Mouse (Mus musculus) forebrain, postnatal 0 days (tissue): Measurements from ENCODE around the gene Pias1. TPM values are rescaled to one million over a fixed set of nuclear protein-coding genes. Genes with fewer than 3 reads are reported as not detected.

Experiments
- ATAC-seq: fragments of 200-750 bp; cut with Nextera tagmentation; 2 replicates; pipeline ENCODE4 v1.8.0; 2017; ENCODE audit warnings: mild to moderate bottlenecking, moderate library complexity
- DNase-seq: peaks from one replicate; pipeline ENCODE4 v3.0.0-alpha.2; 2015
- H3K27ac ChIP-seq: fragments of 300-500 bp; sonication (generic); 2 replicates; pipeline ENCODE4 v1.5.1; 2014; ENCODE audit warnings: low read depth, mild to moderate bottlenecking, antibody characterized with exemption, low read length, moderate library complexity, mixed read lengths
- H3K27me3 ChIP-seq: fragments of 300-500 bp; sonication (generic); 2 replicates; pipeline ENCODE4 v1.6.1; 2014; ENCODE audit warnings: mild to moderate bottlenecking, low read length, mixed read lengths; ENCODE audit not compliant: insufficient read depth
- H3K36me3 ChIP-seq: fragments of 300-500 bp; sonication (generic); 2 replicates; pipeline ENCODE4 v1.6.1; 2014; ENCODE audit warnings: mild to moderate bottlenecking, moderate library complexity; ENCODE audit not compliant: insufficient read depth
- H3K4me1 ChIP-seq: fragments of 300-500 bp; sonication (generic); 2 replicates; pipeline ENCODE4 v1.6.1; 2014; ENCODE audit warnings: antibody characterized with exemption; ENCODE audit not compliant: insufficient read depth
- H3K4me2 ChIP-seq: fragments of 300-500 bp; sonication (generic); 2 replicates; pipeline ENCODE4 v1.6.1; 2014; ENCODE audit warnings: low read depth, mild to moderate bottlenecking, moderate library complexity
- H3K4me3 ChIP-seq: fragments of 300-500 bp; sonication (generic); 2 replicates; pipeline ENCODE4 v1.5.1; 2014; ENCODE audit warnings: low read depth, low read length, mixed read lengths
- H3K9ac ChIP-seq: fragments of 300-500 bp; sonication (generic); 2 replicates; pipeline ENCODE4 v1.6.1; 2014; ENCODE audit warnings: mild to moderate bottlenecking
- H3K9me3 ChIP-seq: fragments of 300-500 bp; sonication (generic); 2 replicates; pipeline ENCODE4 v1.6.1; 2016; ENCODE audit warnings: low read length
- CTCF ChIP-seq: sonication (generic); IDR thresholded peaks from 2 replicates; pipeline ENCODE4 v1.5.1; 2016; ENCODE audit warnings: antibody characterized with exemption, control low read depth, low read depth
- WGBS: fragments of 180-500 bp; shearing (Covaris S2); extraction: QIAGEN DNeasy Blood & Tissue Kit; methylation state at CpG from one replicate; pipeline ENCODE4 v1.1.7; 2014; 5-methylcytosine and 5-hydroxymethylcytosine counted together
- polyA plus RNA-seq: library from polyadenylated mRNA; unstranded; fragments of >200 nt; fragmentation: Nextera tagmentation; extraction: Ambion mirVana; gene quantifications from 2 replicates; pipeline ENCODE4 v1.2.1, GENCODE M21; 2015
- total RNA-seq: library from RNA; depleted of rRNA; stranded (reverse); fragments of >200 nt; gene quantifications from 2 replicates; pipeline ENCODE4 v1.2.3, GENCODE M21; 2014

Gene Pias1
- total and polyA plus RNA-seq, 2 experiments from 2014 or later: 36.2 to 50.2 TPM

- H3K9me3 ChIP-seq: no peaks in the 10 kb centered on the region
- H3K9ac ChIP-seq: no peak overlapping the region
- H3K27me3 ChIP-seq: no peaks in the 10 kb centered on the region
- no peaks in the 10 kb centered on the region for H3K4me1 ChIP-seq
- no peak for TF ChIP-seq CTCF
- H3K27ac ChIP-seq: no peak overlapping the region
- 9% methylated on average over 2 of the region's 2 CpGs for WGBS
- no peak overlapping the region for H3K4me3 ChIP-seq
- H3K36me3 ChIP-seq: no peaks in the 10 kb centered on the region
- ATAC-seq (no peak), DNase-seq (no peak)
- H3K4me2 ChIP-seq: no peak overlapping the region
Measured at GRCm38 (mm10) chr9:62975830-62976229, 11.9 kb downstream of the Pias1 start.

- peak; percentile 54 for TF ChIP-seq CTCF
- H3K4me3 ChIP-seq: no peak overlapping the region
- 99% methylated on average over 2 of the region's 2 CpGs for WGBS
- no peaks in the 10 kb centered on the region for H3K4me1 ChIP-seq
- no peak for ATAC-seq
- no peak overlapping the region for H3K9ac ChIP-seq
- no peaks in the 10 kb centered on the region for H3K27me3 ChIP-seq
- H3K9me3 ChIP-seq: no peaks in the 10 kb centered on the region
- peak; percentile 15 for DNase-seq
- no peaks in the 10 kb centered on the region for H3K36me3 ChIP-seq
- H3K4me2 ChIP-seq: no peak overlapping the region
- H3K27ac ChIP-seq: no peak overlapping the region
Measured at GRCm38 (mm10) chr9:62974439-62974838, 13.3 kb downstream of the Pias1 start.

GRCm38 (mm10) chr9:62972073-62972745, 15.5 kb downstream of the Pias1 start:
- Histone ChIP-seq H3K27ac (no peak overlapping the region), H3K4me3 (no peak overlapping the region), H3K27me3 (no peaks in the 10 kb centered on the region), H3K9ac (no peak overlapping the region), H3K36me3 (no peaks in the 10 kb centered on the region), H3K9me3 (no peaks in the 10 kb centered on the region), H3K4me1 (no peaks in the 10 kb centered on the region), H3K4me2 (no peak overlapping the region)
- DNase-seq (no peak), ATAC-seq (no peak)
- TF ChIP-seq CTCF: peak; percentile 13; the same call in 1 of the 2 replicates
- 51% methylated on average over 10 of the region's 10 CpGs for WGBS

GRCm38 (mm10) chr9:62970345-62970744, 17.4 kb downstream of the Pias1 start:
- ATAC-seq (no peak), DNase-seq (no peak)
- Histone ChIP-seq H3K9me3 (no peaks in the 10 kb centered on the region), H3K27me3 (no peaks in the 10 kb centered on the region), H3K9ac (no peak overlapping the region), H3K36me3 (no peaks in the 10 kb centered on the region), H3K4me3 (no peak overlapping the region), H3K4me2 (no peak overlapping the region), H3K4me1 (no peaks in the 10 kb centered on the region), H3K27ac (no peak overlapping the region)
- TF ChIP-seq CTCF: no peak

- Histone ChIP-seq H3K36me3 (no peaks in the 10 kb centered on the region), H3K9me3 (no peaks in the 10 kb centered on the region), H3K27ac (no peak overlapping the region), H3K9ac (no peak overlapping the region), H3K4me2 (no peak overlapping the region), H3K4me1 (no peaks in the 10 kb centered on the region), H3K27me3 (no peaks in the 10 kb centered on the region), H3K4me3 (no peak overlapping the region)
- 96% methylated on average over 3 of the region's 3 CpGs for WGBS
- ATAC-seq (no peak), DNase-seq (no peak)
- no peak for TF ChIP-seq CTCF
Measured at GRCm38 (mm10) chr9:62966018-62966417, 21.7 kb downstream of the Pias1 start.

GRCm38 (mm10) chr9:62952713-62953112, 35.0 kb downstream of the Pias1 start:
- ATAC-seq: no peak
- H3K4me2 ChIP-seq: no peak overlapping the region

GRCm38 (mm10) chr9:62945346-62945745, 42.4 kb downstream of the Pias1 start:
- no peak overlapping the region for H3K4me3 ChIP-seq
- DNase-seq (no peak), ATAC-seq (no peak)
- H3K27ac ChIP-seq: no peak overlapping the region
- no peaks in the 10 kb centered on the region for H3K4me1 ChIP-seq
- no peak overlapping the region for H3K9ac ChIP-seq
- WGBS: 92% methylated on average over 6 of the region's 6 CpGs
- H3K27me3 ChIP-seq: no peaks in the 10 kb centered on the region
- H3K4me2 ChIP-seq: no peak overlapping the region
- no peak for TF ChIP-seq CTCF
- H3K9me3 ChIP-seq: no peaks in the 10 kb centered on the region
- no peaks in the 10 kb centered on the region for H3K36me3 ChIP-seq

More at GRCm38 (mm10) chr9:62952713-62953112, 35.0 kb downstream of the Pias1 start:
- DNase-seq: no peak
- Histone ChIP-seq H3K36me3 (no peaks in the 10 kb centered on the region), H3K9ac (no peak overlapping the region), H3K27me3 (no peaks in the 10 kb centered on the region), H3K4me1 (no peaks in the 10 kb centered on the region), H3K27ac (no peak overlapping the region), H3K9me3 (no peaks in the 10 kb centered on the region), H3K4me3 (no peak overlapping the region)
- TF ChIP-seq CTCF: no peak
